In the genomic region with DNA sequence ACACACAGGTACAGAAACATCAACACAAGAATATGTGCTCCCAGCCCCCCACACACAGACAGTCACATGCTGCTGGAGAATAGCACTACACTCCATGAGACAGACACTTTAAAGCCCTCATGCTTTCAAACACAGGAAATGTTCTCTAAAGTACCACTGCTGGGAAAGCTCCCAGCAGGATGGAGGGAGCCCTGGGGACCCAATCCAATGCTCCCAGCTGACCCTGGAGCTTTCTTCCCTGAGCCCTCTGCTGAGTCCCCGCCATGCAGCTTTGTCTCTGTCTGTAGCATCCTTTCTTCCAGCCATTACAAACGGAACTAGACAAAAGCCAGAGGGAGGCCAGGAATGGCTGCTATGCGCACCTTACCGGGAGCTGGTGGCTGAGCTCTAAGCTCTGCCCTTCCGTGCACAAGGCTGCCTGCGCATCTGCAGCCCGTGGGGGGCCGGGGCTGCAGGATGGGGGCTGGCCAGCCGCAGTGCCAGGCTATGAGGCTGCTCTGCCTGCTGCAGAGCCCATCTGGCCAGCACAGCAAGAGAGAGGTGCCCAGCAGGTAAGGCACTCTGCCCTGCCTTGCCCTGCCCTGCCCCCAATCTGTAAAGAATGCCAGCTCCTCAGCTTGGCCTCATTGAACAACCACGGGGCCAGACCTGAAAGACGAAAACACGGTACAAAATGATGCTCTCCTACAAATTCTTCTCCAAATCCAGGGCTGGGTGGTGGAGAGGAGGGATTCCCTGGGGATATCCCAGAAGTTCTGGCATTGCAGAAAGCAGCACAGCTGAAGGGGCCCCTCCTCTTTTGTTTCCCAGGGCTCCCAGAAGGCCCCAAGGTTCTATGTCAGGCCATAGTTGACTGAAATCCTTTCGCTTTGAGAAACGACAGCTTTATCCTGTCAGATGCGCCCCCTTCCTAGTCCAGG, we compare ENCODE assay signal across 10 mouse cellular contexts. TPM values are rescaled to one million over a fixed set of nuclear protein-coding genes. Genes with fewer than 3 reads are reported as not detected.
DNase-seq lines count a peak whose midpoint lies in the region; ATAC-seq and TF ChIP-seq lines count a peak whose summit lies in the region.
"Had no signal": no experiment of that assay in that cellular context is flagged by ENCODE, and none has a peak within 500 bp of the region (broad histone marks: within the 10 kb centered on the region; RNA-seq: fewer than 3 reads in every experiment).

No protein-coding gene starts in this region.

- H3K9me3 ChIP-seq in heart, embryonic 10.5 days: no peaks in the 10 kb centered on the region
- H3K9me3 ChIP-seq in forebrain, embryonic 11.5 days (ENCODE audit: control insufficient read depth, low read length): no peaks in the 10 kb centered on the region
- H3K9me3 ChIP-seq in intestine, embryonic 16.5 days (ENCODE audit: control insufficient read depth, low read length): no peaks in the 10 kb centered on the region
- H3K9me3 ChIP-seq in midbrain, postnatal 0 days (ENCODE audit: low read length): no peaks in the 10 kb centered on the region
- H3K9me3 ChIP-seq: stomach, embryonic 15.5 days had no signal

- peak overlapping the region; percentile 33 for H3K4me3 ChIP-seq in heart, embryonic 10.5 days
- H3K4me3 ChIP-seq in forebrain, embryonic 11.5 days (ENCODE audit: low read depth, low read length): no peak overlapping the region
- H3K4me3 ChIP-seq in intestine, embryonic 16.5 days (ENCODE audit: low read length): no peak overlapping the region
- H3K4me3 ChIP-seq in midbrain, postnatal 0 days (ENCODE audit: low read depth, low read length): peak overlapping the region; percentile 28
- H3K4me3 ChIP-seq: stomach, embryonic 15.5 days had no signal

- peaks cover 41% of the 10 kb centered on the region for H3K4me1 ChIP-seq in heart, embryonic 10.5 days
- H3K4me1 ChIP-seq in forebrain, embryonic 11.5 days (replicated peaks; ENCODE audit: control insufficient read depth, insufficient read depth, low read length): peaks cover 9% of the 10 kb centered on the region
- H3K4me1 ChIP-seq in intestine, embryonic 16.5 days (ENCODE audit: control insufficient read depth, insufficient read depth, low read length): peaks cover 10% of the 10 kb centered on the region
- H3K4me1 ChIP-seq in midbrain, postnatal 0 days (ENCODE audit: insufficient read depth, low read length): peaks cover 15% of the 10 kb centered on the region

- 24% methylated on average over 15 of the region's 15 CpGs for WGBS in heart, embryonic 10.5 days
- 6% methylated on average over 15 of the region's 15 CpGs for WGBS in forebrain, embryonic 11.5 days
- 30% methylated on average over 15 of the region's 15 CpGs for WGBS in intestine, embryonic 16.5 days
- WGBS in midbrain, postnatal 0 days: 4% methylated on average over 15 of the region's 15 CpGs

- H3K36me3 ChIP-seq in heart, embryonic 10.5 days: peaks cover 7% of the 10 kb centered on the region; the same call in 1 of the 2 replicates
- no peaks in the 10 kb centered on the region for H3K36me3 ChIP-seq in forebrain, embryonic 11.5 days (ENCODE audit: control insufficient read depth, insufficient read depth, low read length)
- H3K36me3 ChIP-seq in intestine, embryonic 16.5 days (ENCODE audit: control insufficient read depth, insufficient read depth, low read length): no peaks in the 10 kb centered on the region
- H3K36me3 ChIP-seq in midbrain, postnatal 0 days (ENCODE audit: insufficient read depth, low read length): peaks cover 9% of the 10 kb centered on the region
- H3K36me3 ChIP-seq: stomach, embryonic 15.5 days had no signal

- H3K9ac ChIP-seq in forebrain, embryonic 11.5 days (ENCODE audit: low read length): peak overlapping the region; percentile 50
- peak overlapping the region; percentile 46; the same call in 1 of the 2 replicates for H3K9ac ChIP-seq in intestine, embryonic 16.5 days (ENCODE audit: low read depth, low read length)
- H3K9ac ChIP-seq in midbrain, postnatal 0 days (replicated peaks; ENCODE audit: low read length, poor library complexity, severe bottlenecking): peak overlapping the region; percentile 57
- H3K9ac ChIP-seq: liver, embryonic 14.5 days; stomach, embryonic 15.5 days had no signal

- DNase-seq in heart, embryonic 10.5 days (ENCODE audit: low spot score): no peak
- no peak for DNase-seq in heart, adult 8-10 months (ENCODE audit: low spot score)
- DNase-seq in forebrain, embryonic 11.5 days (ENCODE audit: low spot score): no peak
- DNase-seq in midbrain, postnatal 0 days (ENCODE audit: low spot score): peak; percentile 49
- DNase-seq in frontal cortex, adult 2 months (ENCODE audit: extremely low spot score in 1 of 2, low spot score in 1 of 2): no peak
- DNase-seq in adrenal gland, adult (ENCODE audit: inconsistent age in 2 of 2, low spot score in 1 of 2): no peak

- H3K27me3 ChIP-seq in heart, embryonic 10.5 days (ENCODE audit: insufficient read depth, poor library complexity, severe bottlenecking): peaks cover 22% of the 10 kb centered on the region; the same call in 1 of the 2 replicates
- H3K27me3 ChIP-seq in forebrain, embryonic 11.5 days (ENCODE audit: control insufficient read depth, insufficient read depth, low read length): no peaks in the 10 kb centered on the region
- no peaks in the 10 kb centered on the region for H3K27me3 ChIP-seq in intestine, embryonic 16.5 days (replicated peaks; ENCODE audit: control insufficient read depth, insufficient read depth, low read length)
- H3K27me3 ChIP-seq in midbrain, postnatal 0 days (ENCODE audit: insufficient read depth, low read length): no peaks in the 10 kb centered on the region
- H3K27me3 ChIP-seq: stomach, embryonic 15.5 days had no signal

- no peak for ATAC-seq in forebrain, embryonic 11.5 days (replicated peaks; ENCODE audit: low FRiP score)
- ATAC-seq in intestine, embryonic 16.5 days: peak; percentile 38
- ATAC-seq in midbrain, postnatal 0 days (ENCODE audit: low FRiP score): peak; percentile 55
- no peak for ATAC-seq in CD4-positive, CD25-positive, alpha-beta regulatory T cell, adult 4 months

- no peak for TF ChIP-seq CTCF in midbrain, postnatal 0 days (IDR thresholded peaks at IDR 0.05)

- peak overlapping the region; percentile 76 for H3K27ac ChIP-seq in heart, embryonic 10.5 days
- no peak overlapping the region for H3K27ac ChIP-seq in forebrain, embryonic 11.5 days (ENCODE audit: low read depth, low read length)
- 0 out of 2 replicates have a peak overlapping the region, but pooled peaks have one; percentile 25 for H3K27ac ChIP-seq in intestine, embryonic 16.5 days (ENCODE audit: low read length)
- H3K27ac ChIP-seq in midbrain, postnatal 0 days (ENCODE audit: low read depth, low read length): peak overlapping the region; percentile 87
- H3K27ac ChIP-seq: liver, embryonic 14.5 days; stomach, embryonic 15.5 days had no signal

- H3K4me2 ChIP-seq in forebrain, embryonic 11.5 days (ENCODE audit: low read depth, low read length, severe bottlenecking): 0 out of 2 replicates have a peak overlapping the region, but pooled peaks have one; percentile 21
- H3K4me2 ChIP-seq in intestine, embryonic 16.5 days (ENCODE audit: low read depth, low read length): no peak overlapping the region
- peak overlapping the region; percentile 49 for H3K4me2 ChIP-seq in midbrain, postnatal 0 days (ENCODE audit: low read depth, low read length, poor library complexity, severe bottlenecking)
- H3K4me2 ChIP-seq: stomach, embryonic 15.5 days had no signal

RNA-seq across cellular contexts. Expression of a gene that starts 20.5 kb away (rescaled TPM):
- polyA plus RNA-seq in heart, embryonic 10.5 days (2016; fragmentation: Nextera tagmentation; extraction: Ambion mirVana): 0.39 and 0.50 TPM in 2 replicates
- under 1 TPM in 3 of 4 experiments, not detected in 1; 0.06 to 0.16 (median 0.06) TPM for total RNA-seq in heart, adult 8-10 months (2022)
- polyA plus RNA-seq in forebrain, embryonic 11.5 days (2014; fragmentation: Nextera tagmentation; extraction: Ambion mirVana): 0.12 and 0.25 TPM in 2 replicates
- 0.05 TPM in 1 of 2 replicates, not detected in the other for polyA plus RNA-seq in intestine, embryonic 16.5 days (2015; fragmentation: Nextera tagmentation; extraction: Ambion mirVana)
- total RNA-seq in midbrain, postnatal 0 days (2014; rRNA removed): 0.66 and 0.85 TPM in 2 replicates
- 0.09 and 0.14 TPM in 2 replicates for polyA plus RNA-seq in midbrain, postnatal 0 days (2015; fragmentation: Nextera tagmentation; extraction: Ambion mirVana)
- not detected for polyA plus RNA-seq in CD4-positive, CD25-positive, alpha-beta regulatory T cell, adult 4 months (2017; shearing (Covaris generic))
- 0.36 and 0.42 TPM in 2 replicates for polyA plus RNA-seq in frontal cortex, adult 2 months (2012; rRNA removed)
- polyA plus RNA-seq: liver, embryonic 14.5 days had no signal

RNA-seq across cellular contexts. Expression of a gene that starts 41.5 kb away (rescaled TPM):
- polyA plus RNA-seq in heart, embryonic 10.5 days (2016; fragmentation: Nextera tagmentation; extraction: Ambion mirVana): 10.9 and 14.4 TPM in 2 replicates
- 1 to 10 TPM; 1.2 to 2.3 (median 1.8) TPM for total RNA-seq in heart, adult 8-10 months (2022)
- polyA plus RNA-seq in forebrain, embryonic 11.5 days (2014; fragmentation: Nextera tagmentation; extraction: Ambion mirVana): 1.9 and 2.1 TPM in 2 replicates
- polyA plus RNA-seq in intestine, embryonic 16.5 days (2015; fragmentation: Nextera tagmentation; extraction: Ambion mirVana): 1.6 and 2.2 TPM in 2 replicates
- 17.0 and 20.4 TPM in 2 replicates for total RNA-seq in midbrain, postnatal 0 days (2014; rRNA removed)
- polyA plus RNA-seq in midbrain, postnatal 0 days (2015; fragmentation: Nextera tagmentation; extraction: Ambion mirVana): 15.4 and 17.2 TPM in 2 replicates
- not detected for polyA plus RNA-seq in CD4-positive, CD25-positive, alpha-beta regulatory T cell, adult 4 months (2017; shearing (Covaris generic))
- polyA plus RNA-seq in frontal cortex, adult 2 months (2012; rRNA removed): 17.3 and 20.1 TPM in 2 replicates

RNA-seq across cellular contexts. Expression of a gene that starts 45.7 kb away (rescaled TPM):
- polyA plus RNA-seq in heart, embryonic 10.5 days (2016; fragmentation: Nextera tagmentation; extraction: Ambion mirVana): 8.7 and 11.1 TPM in 2 replicates
- 1 to 10 TPM; 4.5 to 8.3 (median 7.1) TPM for total RNA-seq in heart, adult 8-10 months (2022)
- polyA plus RNA-seq in forebrain, embryonic 11.5 days (2014; fragmentation: Nextera tagmentation; extraction: Ambion mirVana): 12.8 and 13.1 TPM in 2 replicates
- polyA plus RNA-seq in intestine, embryonic 16.5 days (2015; fragmentation: Nextera tagmentation; extraction: Ambion mirVana): 17.3 and 21.6 TPM in 2 replicates
- total RNA-seq in midbrain, postnatal 0 days (2014; rRNA removed): 11.5 and 15.3 TPM in 2 replicates
- polyA plus RNA-seq in midbrain, postnatal 0 days (2015; fragmentation: Nextera tagmentation; extraction: Ambion mirVana): 6.6 and 7.1 TPM in 2 replicates
- 10 to 100 TPM; 19.5 to 28.9 TPM for polyA plus RNA-seq in CD4-positive, CD25-positive, alpha-beta regulatory T cell, adult 4 months (2017; shearing (Covaris generic))
- 30.7 and 30.8 TPM in 2 replicates for polyA plus RNA-seq in frontal cortex, adult 2 months (2012; rRNA removed)

Comparison
In these comparisons a context has a peak if more than half of its experiments do, and no peak if none do; other contexts are left out.
1. H3K4me3 ChIP-seq: peak in heart, embryonic 10.5 days (single experiment) and midbrain, postnatal 0 days (single experiment); none in forebrain, embryonic 11.5 days (single experiment) and intestine, embryonic 16.5 days (single experiment).
2. ATAC-seq: peak in intestine, embryonic 16.5 days (single experiment) and midbrain, postnatal 0 days (single experiment); none in forebrain, embryonic 11.5 days (single experiment) and CD4-positive, CD25-positive, alpha-beta regulatory T cell, adult 4 months (single experiment).
3. Peak in every context shown above with its lines, with median percentiles within 50 percentile points of each other: H3K9ac ChIP-seq.